Mouse (Mus musculus) ES-E14 (cell line): Measurements from ENCODE around the gene Cpped1. TPM values are rescaled to one million over a fixed set of nuclear protein-coding genes. Genes with fewer than 3 reads are reported as not detected.

Experiments used
- DNase-seq: peaks from one replicate; pipeline ENCODE4 v3.0.0-alpha.2; 2013; ENCODE audit warnings: low read depth, low spot score
- H3K27ac ChIP-seq: 2 replicates; pipeline ENCODE4 v1.5.1; 2012; ENCODE audit warnings: low read depth, mild to moderate bottlenecking, low read length, moderate library complexity, mixed read lengths; ENCODE audit not compliant: poor library complexity, insufficient read depth, severe bottlenecking
- H3K36me3 ChIP-seq: 2 replicates; pipeline ENCODE4 v1.6.1; 2012; ENCODE audit warnings: mild to moderate bottlenecking, low read length, moderate library complexity, mixed read lengths; ENCODE audit not compliant: control insufficient read depth, poor library complexity, insufficient read depth, severe bottlenecking
- H3K4me1 ChIP-seq, 2 experiments: fragments of 150-350 bp in 1 of 2; sonication (generic) in 1 of 2; 2 replicates each; pipeline ENCODE4 v1.6.1; 2012; ENCODE audit warnings: low read length in 2 of 2, mild to moderate bottlenecking in 1 of 2, mixed read lengths in 1 of 2; ENCODE audit not compliant: control insufficient read depth in 2 of 2, insufficient read depth in 2 of 2, poor library complexity in 1 of 2
- H3K4me3 ChIP-seq, 2 experiments: fragments of 150-350 bp in 1 of 2; sonication (generic) in 1 of 2; 2 replicates each; pipeline ENCODE4 v1.5.1; 2012; ENCODE audit warnings: low read length in 2 of 2, low read depth in 1 of 2, mild to moderate bottlenecking in 1 of 2, mixed read lengths in 1 of 2; ENCODE audit not compliant: insufficient read depth in 1 of 2, poor library complexity in 1 of 2, severe bottlenecking in 1 of 2
- H3K9ac ChIP-seq: 2 replicates; pipeline ENCODE4 v1.6.1; 2012; ENCODE audit warnings: low read depth, mild to moderate bottlenecking, low read length, mixed read lengths; ENCODE audit not compliant: poor library complexity, insufficient read depth, severe bottlenecking
- H3K9me3 ChIP-seq: fragments of 150-350 bp; sonication (generic); 2 replicates; pipeline ENCODE4 v1.6.1; 2012; ENCODE audit warnings: low read depth, mild to moderate bottlenecking, low read length; ENCODE audit not compliant: control insufficient read depth, insufficient read depth
- CHD2 ChIP-seq: IDR thresholded peaks from 2 replicates; pipeline ENCODE4 v1.6.1; 2014; ENCODE audit warnings: mild to moderate bottlenecking, low read depth, low read length, inconsistent platforms
- HCFC1 ChIP-seq: IDR thresholded peaks from 2 replicates; pipeline ENCODE4 v1.6.1; 2012; ENCODE audit warnings: low read length, inconsistent platforms, borderline replicate concordance; ENCODE audit not compliant: insufficient read depth
- MAFK ChIP-seq: IDR thresholded peaks from 2 replicates; pipeline ENCODE4 v1.6.1; 2014; ENCODE audit warnings: mild to moderate bottlenecking, low read depth, low read length, inconsistent platforms; ENCODE audit not compliant: insufficient read depth
- ZC3H11A ChIP-seq: IDR thresholded peaks from 2 replicates; pipeline ENCODE4 v1.6.1; 2012; ENCODE audit warnings: low read depth, mild to moderate bottlenecking, inconsistent platforms, low read length, borderline replicate concordance
- ZNF384 ChIP-seq: IDR thresholded peaks from 2 replicates; pipeline ENCODE4 v1.6.1; 2012; ENCODE audit warnings: low read depth, low read length, inconsistent platforms
- in situ Hi-C, 2 experiments: fragments of 600-800 bp; cut with MboI; formaldehyde crosslinking; loops; one replicate each; pipeline ENCODE4 v1.15.1; 2025; ENCODE audit warnings: low sequenced_read_pairs in 2 of 2, inconsistent platforms in 1 of 2; ENCODE audit not compliant: unreplicated experiment in 2 of 2
- total RNA-seq: library from RNA; depleted of rRNA; stranded (reverse); fragments of 300-350 nt; gene quantifications from 2 replicates; pipeline ENCODE4 v1.2.3, GENCODE M21; 2012

The Cpped1 gene
- total RNA-seq, 1 experiment, result 10.8 TPM

GRCm38 (mm10) chr16:11896411-11896810 is 12.8 kb downstream of the Cpped1 start:
- Histone ChIP-seq H3K36me3 (no peaks in the 10 kb centered on the region), H3K9ac (no peak overlapping the region), H3K4me1 (peaks cover 3 to 6% of the 10 kb centered on the region in 2 experiments; a peak in 2 of 4 replicates), H3K27ac (no peak overlapping the region), H3K9me3 (no peaks in the 10 kb centered on the region), H3K4me3 (no peak overlapping the region)
- no peak for DNase-seq
- in situ Hi-C loops, result no loop called here
- TF ChIP-seq ZC3H11A, result no peak
- no peak for TF ChIP-seq CHD2
- TF ChIP-seq MAFK, result no peak
- TF ChIP-seq ZNF384, result no peak
- TF ChIP-seq HCFC1, result no peak

GRCm38 (mm10) chr16:11894877-11895276 is 14.4 kb downstream of the Cpped1 start:
- no peaks in the 10 kb centered on the region for H3K36me3 ChIP-seq
- no peak overlapping the region for H3K9ac ChIP-seq
- in situ Hi-C loops, result no loop called here
- peaks cover 3% of the 10 kb centered on the region in 2 experiments; a peak in 2 of 4 replicates for H3K4me1 ChIP-seq
- TF ChIP-seq HCFC1 (no peak), ZC3H11A (no peak), MAFK (no peak), ZNF384 (no peak), CHD2 (no peak)
- no peak for DNase-seq
- no peak overlapping the region for H3K4me3 ChIP-seq
- no peak overlapping the region for H3K27ac ChIP-seq
- H3K9me3 ChIP-seq, result no peaks in the 10 kb centered on the region

- Histone ChIP-seq H3K4me1 (no peaks in the 10 kb centered on the region), H3K27ac (no peak overlapping the region), H3K36me3 (peaks cover 7% of the 10 kb centered on the region; the same call in 1 of the 2 replicates), H3K9me3 (no peaks in the 10 kb centered on the region), H3K4me3 (no peak overlapping the region), H3K9ac (no peak overlapping the region)
- DNase-seq, result no peak
- TF ChIP-seq ZNF384, result no peak
- no peak for TF ChIP-seq MAFK
- TF ChIP-seq HCFC1, result no peak
- no peak for TF ChIP-seq ZC3H11A
- TF ChIP-seq CHD2, result no peak
- in situ Hi-C loops, result no loop called here
Measured at GRCm38 (mm10) chr16:11890186-11890585, 19.1 kb downstream of the Cpped1 start.

DNA sequence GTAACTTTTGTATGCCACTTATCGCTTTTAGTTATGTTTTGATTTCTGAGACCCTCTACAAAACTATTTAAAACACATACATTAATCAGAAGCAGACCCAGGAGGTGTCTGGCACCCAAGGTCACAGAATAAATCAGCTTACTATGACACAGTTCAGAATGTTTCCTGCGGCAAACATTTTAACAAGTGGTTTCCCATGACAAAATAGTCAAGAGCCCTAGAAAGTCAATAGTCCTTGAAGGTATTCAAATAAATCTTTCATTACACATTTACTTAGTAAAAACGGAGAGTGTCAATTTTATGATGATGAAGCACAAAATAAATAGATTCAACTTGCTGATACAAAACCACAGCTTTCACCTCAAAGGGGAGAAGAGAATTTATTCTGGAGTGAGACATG is 19.5 kb downstream of the Cpped1 start:
- DNase-seq, result no peak
- no peak for TF ChIP-seq CHD2
- TF ChIP-seq MAFK, result no peak
- TF ChIP-seq HCFC1, result no peak
- TF ChIP-seq ZNF384, result no peak
- no peak for TF ChIP-seq ZC3H11A
- in situ Hi-C loops, result no loop called here

GRCm38 (mm10) chr16:11881795-11882194 is 27.4 kb downstream of the Cpped1 start:
- no peaks in the 10 kb centered on the region for H3K4me1 ChIP-seq
- peaks cover 8% of the 10 kb centered on the region; the same call in 1 of the 2 replicates for H3K36me3 ChIP-seq
- H3K9me3 ChIP-seq, result no peaks in the 10 kb centered on the region
- in situ Hi-C loops, result no loop called here
- H3K27ac ChIP-seq, result no peak overlapping the region
- H3K9ac ChIP-seq, result no peak overlapping the region
- no peak overlapping the region for H3K4me3 ChIP-seq
- TF ChIP-seq CHD2 (no peak), ZNF384 (no peak), HCFC1 (no peak), MAFK (no peak), ZC3H11A (no peak)
- no peak for DNase-seq

More for the DNA sequence above, 19.5 kb downstream of the Cpped1 start:
- no peaks in the 10 kb centered on the region for H3K9me3 ChIP-seq
- H3K9ac ChIP-seq, result no peak overlapping the region
- no peaks in the 10 kb centered on the region for H3K4me1 ChIP-seq
- H3K4me3 ChIP-seq, result no peak overlapping the region
- H3K27ac ChIP-seq, result no peak overlapping the region
- peaks cover 7% of the 10 kb centered on the region; the same call in 1 of the 2 replicates for H3K36me3 ChIP-seq
